Mouse (Mus musculus) CD4-positive, CD25-positive, alpha-beta regulatory T cell, adult 4 months (primary cell): Measurements from ENCODE around the gene Mrpl58. TPM values are rescaled to one million over a fixed set of nuclear protein-coding genes. Genes with fewer than 3 reads are reported as not detected.

ENCODE experiments used
- ATAC-seq: one replicate; pipeline ENCODE4 v1.8.0; 2017
- polyA plus RNA-seq, 2 experiments: library from polyadenylated mRNA; unstranded; fragments of 100-300 nt; shearing (Covaris generic); gene quantifications; one replicate each; pipeline ENCODE4 v1.2.1; 2017

Gene Mrpl58
- polyA plus RNA-seq, 2 experiments from 2014 or later: 177 to 185 TPM

DNA sequence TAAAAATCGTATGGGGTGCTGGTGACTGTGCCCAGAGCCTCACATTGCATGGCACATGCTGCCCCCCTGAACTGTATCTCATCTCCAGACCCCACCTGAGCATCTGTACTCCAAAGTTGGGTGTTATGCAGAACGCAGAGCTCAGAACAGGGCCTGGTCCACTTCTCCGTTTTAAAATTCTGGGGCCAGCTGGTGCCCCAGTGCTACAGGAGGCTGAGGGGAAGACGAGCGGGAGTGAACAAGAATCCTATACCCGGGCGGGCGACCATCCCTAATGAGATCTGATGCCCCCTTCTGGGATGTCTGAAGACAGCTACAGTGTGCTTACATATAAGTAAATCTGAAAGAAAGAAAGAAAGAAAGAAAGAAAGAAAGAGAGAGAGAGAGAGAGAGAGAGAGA, 57.4 kb downstream of the Mrpl58 start:
- no peak for ATAC-seq

DNA sequence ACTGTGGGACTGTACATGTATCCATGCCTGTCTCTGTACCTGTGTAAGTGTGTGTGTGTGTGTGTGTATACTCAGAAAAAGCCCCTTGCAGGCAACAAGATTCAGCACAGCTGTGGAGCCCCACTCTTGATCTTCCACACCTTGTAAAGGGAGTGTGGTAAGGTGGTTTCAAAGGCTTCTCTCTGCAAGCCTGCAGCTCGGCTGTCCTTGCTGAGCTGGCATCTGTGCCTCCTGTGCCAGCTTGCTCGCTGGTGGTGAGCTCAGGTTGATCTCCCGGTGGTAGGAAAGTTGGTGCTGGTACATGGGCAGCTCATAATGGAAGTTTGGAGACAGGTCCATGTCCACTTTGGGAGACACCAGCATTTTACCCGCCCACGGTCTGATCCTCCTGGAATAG, 58.3 kb downstream of the Mrpl58 start:
- ATAC-seq: no peak

Other genes starting within 250 kb of the Mrpl58 start
- 100 to 1,000 TPM; 162 to 222 TPM for gene Slc9a3r1, start 240.4 kb upstream of the Mrpl58 start, polyA plus RNA-seq
- gene Tmem104, start 216.3 kb upstream of the Mrpl58 start, polyA plus RNA-seq: 10 to 100 TPM in 1 of 2 experiments, 1 to 10 TPM in 1; 8.1 to 14.2 TPM
- gene Nat9, start 215.9 kb upstream of the Mrpl58 start, polyA plus RNA-seq: 10 to 100 TPM; 12.1 to 18.1 TPM
- not detected for gene Grin2c, start 136.5 kb upstream of the Mrpl58 start, polyA plus RNA-seq
- 10 to 100 TPM; 21.6 to 26.8 TPM for gene Fdxr, start 126.7 kb upstream of the Mrpl58 start, polyA plus RNA-seq
- 1 to 10 TPM; 1.1 to 1.6 TPM for gene Fads6, start 106.1 kb upstream of the Mrpl58 start, polyA plus RNA-seq
- gene Otop2, start 96.6 kb upstream of the Mrpl58 start, polyA plus RNA-seq: not detected
- not detected for gene Ush1g, start 81.7 kb upstream of the Mrpl58 start, polyA plus RNA-seq
- gene Otop3, start 69.0 kb upstream of the Mrpl58 start, polyA plus RNA-seq: not detected
- gene Hid1, start 36.0 kb upstream of the Mrpl58 start, polyA plus RNA-seq: 1 to 10 TPM; 2.4 to 3.9 TPM
- not detected for gene Cdr2l, start 21.8 kb upstream of the Mrpl58 start, polyA plus RNA-seq
- gene Atp5h, start 16.2 kb downstream of the Mrpl58 start, polyA plus RNA-seq: 100 to 1,000 TPM; 602 to 622 TPM
- 1 to 10 TPM; 8.3 to 9.1 TPM for gene Kctd2, start 16.4 kb downstream of the Mrpl58 start, polyA plus RNA-seq
- gene Trim80, start 36.8 kb downstream of the Mrpl58 start, polyA plus RNA-seq: not detected
- 1 to 10 TPM; 3.5 to 6.5 TPM for gene Slc16a5, start 58.7 kb downstream of the Mrpl58 start, polyA plus RNA-seq
- gene Armc7, start 71.9 kb downstream of the Mrpl58 start, polyA plus RNA-seq: 100 to 1,000 TPM in 1 of 2 experiments, 10 to 100 TPM in 1; 79.2 to 132 TPM
- gene Nt5c, start 88.1 kb downstream of the Mrpl58 start, polyA plus RNA-seq: 100 to 1,000 TPM; 296 to 304 TPM
- gene Jpt1, start 110.6 kb downstream of the Mrpl58 start, polyA plus RNA-seq: 100 to 1,000 TPM; 716 to 764 TPM
- 100 to 1,000 TPM; 676 to 678 TPM for gene Sumo2, start 132.5 kb downstream of the Mrpl58 start, polyA plus RNA-seq
- gene Nup85, start 160.7 kb downstream of the Mrpl58 start, polyA plus RNA-seq: 10 to 100 TPM; 64.4 to 82.5 TPM
- gene Mrps7, start 200.2 kb downstream of the Mrpl58 start, polyA plus RNA-seq: 10 to 100 TPM; 26.9 to 31.1 TPM
- gene Gga3, start 200.3 kb downstream of the Mrpl58 start, polyA plus RNA-seq: 10 to 100 TPM; 35.0 to 43.9 TPM
- gene Mif4gd, start 209.2 kb downstream of the Mrpl58 start, polyA plus RNA-seq: 100 to 1,000 TPM; 208 to 251 TPM
- gene Slc25a19, start 224.5 kb downstream of the Mrpl58 start, polyA plus RNA-seq: 10 to 100 TPM; 93.6 to 98.8 TPM